Mouse (Mus musculus) midbrain, embryonic 10.5 days (tissue): ENCODE measurements at regions not wholly inside any gene's neighbourhood (a gene's known extent, or its start where the extent isn't known, plus 50 kb on each side); places are given as distances from the start of the nearest gene placed in this dataset.

Experiments
- DNase-seq: peaks from one replicate; pipeline ENCODE4 v3.0.0-alpha.2; 2017; ENCODE audit warnings: low spot score
- H3K27ac ChIP-seq: fragments of 300-500 bp; sonication (generic); replicated peaks from 2 replicates; pipeline ENCODE4 v1.5.1; 2016; ENCODE audit warnings: mild to moderate bottlenecking
- H3K27me3 ChIP-seq: fragments of 300-500 bp; sonication (generic); 2 replicates; pipeline ENCODE4 v1.6.1; 2016; ENCODE audit warnings: low read depth, mild to moderate bottlenecking; ENCODE audit not compliant: poor library complexity, severe bottlenecking
- H3K36me3 ChIP-seq: fragments of 300-500 bp; sonication (generic); 2 replicates; pipeline ENCODE4 v1.6.1; 2016; ENCODE audit warnings: mild to moderate bottlenecking, moderate library complexity
- H3K4me1 ChIP-seq: fragments of 300-500 bp; sonication (generic); 2 replicates; pipeline ENCODE4 v1.6.1; 2016
- H3K4me3 ChIP-seq: fragments of 300-500 bp; sonication (generic); 2 replicates; pipeline ENCODE4 v1.5.1; 2016; ENCODE audit warnings: mild to moderate bottlenecking, moderate library complexity
- H3K9me3 ChIP-seq: fragments of 300-500 bp; sonication (generic); replicated peaks from 2 replicates; pipeline ENCODE4 v1.6.1; 2016; ENCODE audit warnings: mild to moderate bottlenecking
- WGBS: fragments of 180-500 bp; shearing (Covaris S2); methylation state at CpG from one replicate; pipeline ENCODE4 v1.1.7; 2016; 5-methylcytosine and 5-hydroxymethylcytosine counted together

GRCm38 (mm10) chr2:170206442-170206754 is 58.5 kb upstream of the Zfp217 start:
- WGBS: 7% methylated on average over 6 of the region's 6 CpGs
- peak overlapping the region; percentile 53 for H3K4me3 ChIP-seq

GRCm38 (mm10) chr2:170205591-170206441 is 57.9 kb upstream of the Zfp217 start:
- H3K27ac ChIP-seq: peak overlapping the region; percentile 83
- H3K9me3 ChIP-seq: no peaks in the 10 kb centered on the region
- H3K36me3 ChIP-seq: no peaks in the 10 kb centered on the region
- H3K27me3 ChIP-seq: peaks cover 18% of the 10 kb centered on the region; the same call in 1 of the 2 replicates
- WGBS: under 1% methylated on average over 17 of the region's 17 CpGs
- H3K4me1 ChIP-seq: peaks cover 37% of the 10 kb centered on the region
- peak; percentile 51 for DNase-seq
- peak overlapping the region; percentile 53 for H3K4me3 ChIP-seq

More at GRCm38 (mm10) chr2:170206442-170206754, 58.5 kb upstream of the Zfp217 start:
- H3K27me3 ChIP-seq: peaks cover 18% of the 10 kb centered on the region; the same call in 1 of the 2 replicates
- H3K36me3 ChIP-seq: no peaks in the 10 kb centered on the region
- H3K27ac ChIP-seq: peak overlapping the region; percentile 61
- DNase-seq: peak; percentile 36
- peaks cover 43% of the 10 kb centered on the region for H3K4me1 ChIP-seq
- no peaks in the 10 kb centered on the region for H3K9me3 ChIP-seq

- 40% methylated on average over 10 of the region's 10 CpGs for WGBS
- no peaks in the 10 kb centered on the region for H3K36me3 ChIP-seq
- peaks cover 18% of the 10 kb centered on the region; the same call in 1 of the 2 replicates for H3K27me3 ChIP-seq
- H3K27ac ChIP-seq: no peak overlapping the region; the same call in 1 of the 2 replicates
- no peaks in the 10 kb centered on the region for H3K9me3 ChIP-seq
- H3K4me3 ChIP-seq: peak overlapping the region; percentile 53
- peaks cover 31% of the 10 kb centered on the region for H3K4me1 ChIP-seq
- no peak for DNase-seq
Measured at GRCm38 (mm10) chr2:170204768-170205514, 57.0 kb upstream of the Zfp217 start.

- H3K27ac ChIP-seq: no peak overlapping the region
- no peaks in the 10 kb centered on the region for H3K36me3 ChIP-seq
- peaks cover 26% of the 10 kb centered on the region for H3K4me1 ChIP-seq
- H3K27me3 ChIP-seq: peaks cover 18% of the 10 kb centered on the region; the same call in 1 of the 2 replicates
- no peak for DNase-seq
- H3K9me3 ChIP-seq: no peaks in the 10 kb centered on the region
- 92% methylated on average over 5 of the region's 5 CpGs for WGBS
- no peak overlapping the region for H3K4me3 ChIP-seq
Measured at GRCm38 (mm10) chr2:170203496-170203895, 55.6 kb upstream of the Zfp217 start.

- Histone ChIP-seq H3K27me3 (peaks cover 12% of the 10 kb centered on the region; the same call in 1 of the 2 replicates), H3K36me3 (no peaks in the 10 kb centered on the region), H3K27ac (peak overlapping the region; percentile 28; the same call in 1 of the 2 replicates), H3K4me1 (peaks cover 24% of the 10 kb centered on the region), H3K9me3 (no peaks in the 10 kb centered on the region), H3K4me3 (no peak overlapping the region)
- WGBS: 70% methylated on average over 10 of the region's 10 CpGs
- DNase-seq: no peak
Measured at GRCm38 (mm10) chr2:170201816-170202371, 54.0 kb upstream of the Zfp217 start.
